Mouse (Mus musculus) liver, adult 2 months (tissue): Measurements from ENCODE around the gene Fancg. TPM values are rescaled to one million over a fixed set of nuclear protein-coding genes. Genes with fewer than 3 reads are reported as not detected.

Source experiments
- DNase-seq: peaks from one replicate; pipeline ENCODE4 v3.0.0-alpha.2; 2011; ENCODE audit warnings: low read depth, low spot score; ENCODE audit errors: extremely low read depth
- H3K27ac ChIP-seq: fragments of 200-500 bp; replicated peaks from 2 replicates; pipeline ENCODE4 v1.5.1; 2012; ENCODE audit warnings: low read depth, mild to moderate bottlenecking, control low read depth, inconsistent platforms, low read length; ENCODE audit not compliant: insufficient read depth
- H3K27me3 ChIP-seq: fragments of 200-500 bp; 2 replicates; pipeline ENCODE4 v1.6.1; 2012; ENCODE audit warnings: mild to moderate bottlenecking, moderate library complexity, low read length, inconsistent platforms; ENCODE audit not compliant: control insufficient read depth, insufficient read depth
- H3K36me3 ChIP-seq: fragments of 200-500 bp; 2 replicates; pipeline ENCODE4 v1.6.1; 2012; ENCODE audit warnings: low read length, inconsistent platforms; ENCODE audit not compliant: control insufficient read depth, insufficient read depth
- H3K4me1 ChIP-seq: fragments of 200-500 bp; 2 replicates; pipeline ENCODE4 v1.6.1; 2011; ENCODE audit warnings: low read length; ENCODE audit not compliant: control insufficient read depth, insufficient read depth
- H3K4me3 ChIP-seq: fragments of 200-500 bp; 2 replicates; pipeline ENCODE4 v1.5.1; 2011; ENCODE audit warnings: low read depth, mild to moderate bottlenecking, control low read depth, low read length, moderate library complexity; ENCODE audit not compliant: insufficient read depth
- H3K79me2 ChIP-seq: fragments of 200-500 bp; 2 replicates; pipeline ENCODE4 v1.6.1; 2012; ENCODE audit warnings: inconsistent platforms, mild to moderate bottlenecking, low read length, moderate library complexity; ENCODE audit not compliant: control insufficient read depth, insufficient read depth
- H3K9ac ChIP-seq: fragments of 200-500 bp; 2 replicates; pipeline ENCODE4 v1.6.1; 2012; ENCODE audit warnings: low read depth, mild to moderate bottlenecking, control low read depth, inconsistent platforms, low read length
- CTCF ChIP-seq: fragments of 200-500 bp; IDR thresholded peaks from 2 replicates; pipeline ENCODE4 v1.5.1; 2011; ENCODE audit warnings: low read depth, low read length, control low read depth
- POLR2A ChIP-seq: fragments of 200-500 bp; IDR thresholded peaks from 2 replicates; pipeline ENCODE4 v1.6.1; 2011; ENCODE audit warnings: low read length, control low read depth; ENCODE audit not compliant: insufficient read depth; ENCODE audit errors: extremely low read depth
- WGBS: fragments of 180-500 bp; shearing (Covaris S2); methylation state at CpG from one replicate; pipeline ENCODE4 v1.1.7; 2018; 5-methylcytosine and 5-hydroxymethylcytosine counted together
- polyA plus RNA-seq: library from polyadenylated mRNA; depleted of rRNA; stranded (reverse); fragments of >200 nt; gene quantifications from 2 replicates; pipeline ENCODE4 v1.2.3, GENCODE M21; 2012
- total RNA-seq: library from RNA; depleted of rRNA; stranded (reverse); fragments of >200 nt; gene quantifications from 2 replicates; pipeline ENCODE4 v1.2.3, GENCODE M21; 2014

Gene Fancg
- total and polyA plus RNA-seq, 2 experiments, result 1.2 to 2.9 TPM

- no peak for DNase-seq
- Histone ChIP-seq H3K4me1 (no peaks in the 10 kb centered on the region), H3K9ac (no peak overlapping the region), H3K27ac (no peak overlapping the region), H3K79me2 (no peaks in the 10 kb centered on the region), H3K4me3 (no peak overlapping the region), H3K36me3 (peaks cover 7% of the 10 kb centered on the region; the same call in 1 of the 2 replicates), H3K27me3 (no peaks in the 10 kb centered on the region)
- WGBS, result 90% methylated on average over 10 of the region's 10 CpGs
- TF ChIP-seq POLR2A (no peak), CTCF (no peak)
Measured at GRCm38 (mm10) chr4:43019176-43019575, 8.9 kb upstream of the Fancg start.

GRCm38 (mm10) chr4:43018156-43018555 lies 7.8 kb upstream of the Fancg start:
- no peaks in the 10 kb centered on the region for H3K4me1 ChIP-seq
- TF ChIP-seq CTCF (no peak), POLR2A (no peak)
- peaks cover 7% of the 10 kb centered on the region; the same call in 1 of the 2 replicates for H3K36me3 ChIP-seq
- no peaks in the 10 kb centered on the region for H3K79me2 ChIP-seq
- DNase-seq, result no peak
- no peak overlapping the region for H3K9ac ChIP-seq
- H3K4me3 ChIP-seq, result no peak overlapping the region
- no peak overlapping the region for H3K27ac ChIP-seq
- H3K27me3 ChIP-seq, result no peaks in the 10 kb centered on the region
- 64% methylated on average over 4 of the region's 4 CpGs for WGBS

- no peak overlapping the region for H3K27ac ChIP-seq
- no peak overlapping the region for H3K9ac ChIP-seq
- H3K4me1 ChIP-seq, result peaks cover 3% of the 10 kb centered on the region; the same call in 1 of the 2 replicates
- no peak overlapping the region for H3K4me3 ChIP-seq
- DNase-seq, result no peak
- H3K79me2 ChIP-seq, result no peaks in the 10 kb centered on the region
- TF ChIP-seq CTCF (no peak), POLR2A (no peak)
- H3K36me3 ChIP-seq, result no peaks in the 10 kb centered on the region
- WGBS, result 96% methylated on average over 1 of the region's 1 CpGs
- no peaks in the 10 kb centered on the region for H3K27me3 ChIP-seq
Measured at GRCm38 (mm10) chr4:43012091-43012490, 1.8 kb upstream of the Fancg start.

GRCm38 (mm10) chr4:43005765-43006164 lies 4.5 kb downstream of the Fancg start:
- TF ChIP-seq CTCF (no peak), POLR2A (no peak)
- Histone ChIP-seq H3K27me3 (no peaks in the 10 kb centered on the region), H3K79me2 (no peaks in the 10 kb centered on the region), H3K36me3 (no peaks in the 10 kb centered on the region), H3K4me3 (no peak overlapping the region), H3K27ac (no peak overlapping the region), H3K9ac (no peak overlapping the region), H3K4me1 (peaks cover 3% of the 10 kb centered on the region; the same call in 1 of the 2 replicates)
- 46% methylated on average over 2 of the region's 2 CpGs for WGBS
- peak; percentile 81 for DNase-seq

GRCm38 (mm10) chr4:43004951-43005350 lies 5.4 kb downstream of the Fancg start:
- no peak for DNase-seq
- Histone ChIP-seq H3K27me3 (no peaks in the 10 kb centered on the region), H3K27ac (no peak overlapping the region), H3K36me3 (no peaks in the 10 kb centered on the region), H3K4me3 (no peak overlapping the region), H3K9ac (no peak overlapping the region), H3K79me2 (no peaks in the 10 kb centered on the region), H3K4me1 (peaks cover 3% of the 10 kb centered on the region; the same call in 1 of the 2 replicates)
- over 99% methylated on average over 3 of the region's 3 CpGs for WGBS
- TF ChIP-seq CTCF, result no peak
- TF ChIP-seq POLR2A, result no peak

- WGBS, result 81% methylated on average over 12 of the region's 12 CpGs
- no peaks in the 10 kb centered on the region for H3K36me3 ChIP-seq
- no peak overlapping the region for H3K4me3 ChIP-seq
- H3K9ac ChIP-seq, result no peak overlapping the region
- no peak for TF ChIP-seq CTCF
- TF ChIP-seq POLR2A, result no peak
- H3K79me2 ChIP-seq, result peaks cover 11% of the 10 kb centered on the region; the same call in 1 of the 2 replicates
- peaks cover 5% of the 10 kb centered on the region; the same call in 1 of the 2 replicates for H3K4me1 ChIP-seq
- no peak for DNase-seq
- no peaks in the 10 kb centered on the region for H3K27me3 ChIP-seq
- no peak overlapping the region for H3K27ac ChIP-seq
Measured at GRCm38 (mm10) chr4:43002756-43003439, 7.4 kb downstream of the Fancg start.
